Mouse (Mus musculus) adrenal gland, adult 2 months (tissue): ENCODE data around the gene Cfap299. TPM values are rescaled to one million over a fixed set of nuclear protein-coding genes. Genes with fewer than 3 reads are reported as not detected.
"Not testable (repeated sequence)": the region's sequence is repeated elsewhere in the genome, so short reads cannot be mapped to it uniquely, and the experiment has no call there.

Source experiments
- DNase-seq: peaks from one replicate; pipeline ENCODE4 v3.0.0; 2021
- polyA plus RNA-seq: library from polyadenylated mRNA; depleted of rRNA; stranded (reverse); fragments of >200 nt; gene quantifications from 2 replicates; pipeline ENCODE4 v1.2.3, GENCODE M21; 2012
- total RNA-seq, 2 experiments: library from RNA; stranded (reverse); gene quantifications; 2 replicates each; pipeline ENCODE4 v1.2.3; 2021

Cfap299 gene
- total and polyA plus RNA-seq, 3 experiments: not detected

GRCm38 (mm10) chr5:98523783-98524182 lies 194.7 kb downstream of the Cfap299 start:
- DNase-seq: no peak

DNA sequence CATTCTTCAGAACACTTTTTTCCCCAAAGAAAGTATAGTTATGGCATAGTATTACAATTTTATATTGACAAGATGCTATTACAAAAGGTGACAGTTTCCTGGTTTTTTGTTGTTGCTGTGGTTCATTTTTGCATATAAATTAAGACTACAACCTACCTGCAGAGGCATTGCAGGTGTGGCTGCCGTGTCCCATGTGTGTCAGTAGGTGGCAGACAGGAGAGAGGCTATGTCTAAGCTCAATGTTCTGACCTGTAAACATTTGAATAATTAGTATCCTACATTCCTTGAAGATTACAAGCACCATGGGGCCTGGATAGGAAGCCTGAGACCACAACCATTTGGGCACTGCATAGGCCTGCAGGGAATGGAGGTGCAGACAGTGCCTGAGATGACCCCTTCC lies 212.2 kb downstream of the Cfap299 start:
- DNase-seq: no peak

DNA sequence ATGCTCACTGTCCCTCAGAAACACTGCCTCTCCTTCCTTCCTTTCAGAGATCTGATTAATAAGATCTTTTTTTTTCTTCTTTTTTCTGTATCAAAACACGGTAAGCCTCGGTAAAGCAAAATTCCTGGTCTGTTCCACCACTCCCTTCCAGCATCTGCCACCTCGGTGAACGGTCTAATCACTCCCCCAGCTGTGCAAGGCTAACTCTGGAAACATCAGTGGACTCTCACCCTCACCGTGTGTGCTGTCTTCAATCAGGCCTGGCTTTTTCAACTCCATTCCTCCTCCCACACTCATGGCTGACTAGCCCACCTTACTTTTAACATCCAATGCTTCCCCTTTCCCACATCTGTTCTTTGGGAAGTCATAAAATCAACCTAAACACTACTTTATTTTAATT lies 221.2 kb downstream of the Cfap299 start:
- no peak for DNase-seq

GRCm38 (mm10) chr5:98550873-98551272 lies 221.8 kb downstream of the Cfap299 start:
- DNase-seq: no peak

GRCm38 (mm10) chr5:98552395-98552794 lies 223.3 kb downstream of the Cfap299 start, which contains the start of gene Gm11111:
TSS of gene Gm11111 (plus strand) at chr5:98552695.
- DNase-seq: no peak

DNA sequence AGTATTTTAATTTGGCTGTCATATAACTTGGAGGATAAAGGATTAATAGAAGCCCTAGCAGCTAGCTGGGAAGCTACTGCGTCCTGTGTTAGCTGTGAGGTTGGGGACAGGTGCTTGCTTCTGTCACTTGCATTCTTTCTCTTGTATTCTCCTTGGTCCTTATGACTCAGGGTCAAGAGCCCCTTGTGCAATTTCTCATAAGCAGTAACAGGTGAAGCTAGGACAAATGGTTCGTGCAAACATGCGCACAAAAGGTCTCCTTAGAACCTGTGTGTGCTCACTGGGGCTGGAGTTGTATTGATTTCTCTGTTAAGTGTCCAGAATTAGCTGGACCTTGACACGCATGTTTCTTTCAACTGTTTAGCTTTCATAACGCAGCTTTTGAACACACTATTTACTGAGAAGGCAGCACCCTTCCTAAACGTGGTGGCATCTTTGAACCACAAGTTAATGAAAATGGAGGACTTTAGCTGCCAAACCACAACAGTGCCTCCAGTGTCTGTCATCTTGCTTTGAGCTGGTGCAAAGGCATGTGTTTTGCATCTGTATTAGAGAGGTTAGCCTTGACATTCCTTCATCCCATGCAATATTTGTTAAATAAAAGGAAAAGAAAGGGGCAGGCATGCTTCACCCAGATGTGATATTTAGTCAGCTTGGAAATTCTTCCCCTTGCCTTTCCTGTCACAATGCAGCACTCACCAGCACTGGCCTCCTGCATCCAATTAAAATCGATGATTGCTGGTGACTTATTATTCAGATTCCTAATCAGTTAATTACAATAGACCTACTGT lies 223.9 kb downstream of the Cfap299 start:
- DNase-seq: no peak

DNA sequence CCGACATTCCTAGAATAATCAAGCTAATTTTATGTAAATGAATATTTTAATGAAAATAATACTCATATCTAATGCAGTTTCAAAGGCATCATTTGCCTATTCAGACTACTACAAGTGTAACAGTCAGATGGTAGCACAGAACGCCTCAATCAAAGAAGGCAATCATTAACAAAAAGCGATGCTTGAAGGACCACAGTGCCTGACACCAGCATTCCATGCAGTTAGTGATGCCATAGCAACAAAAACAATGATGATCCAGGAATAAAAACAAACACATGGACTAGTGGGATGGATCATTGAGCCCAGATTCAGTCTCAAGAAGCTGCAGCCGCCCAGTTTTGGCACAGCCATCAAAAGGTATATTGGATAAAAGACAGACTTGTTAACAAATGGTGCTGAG lies 232.2 kb downstream of the Cfap299 start:
- no peak for DNase-seq

- no peak for DNase-seq
These were observed 233.7 kb downstream of the Cfap299 start for GRCm38 (mm10) chr5:98562806-98563205.

GRCm38 (mm10) chr5:98563801-98564200 lies 234.7 kb downstream of the Cfap299 start:
- no peak for DNase-seq

DNA sequence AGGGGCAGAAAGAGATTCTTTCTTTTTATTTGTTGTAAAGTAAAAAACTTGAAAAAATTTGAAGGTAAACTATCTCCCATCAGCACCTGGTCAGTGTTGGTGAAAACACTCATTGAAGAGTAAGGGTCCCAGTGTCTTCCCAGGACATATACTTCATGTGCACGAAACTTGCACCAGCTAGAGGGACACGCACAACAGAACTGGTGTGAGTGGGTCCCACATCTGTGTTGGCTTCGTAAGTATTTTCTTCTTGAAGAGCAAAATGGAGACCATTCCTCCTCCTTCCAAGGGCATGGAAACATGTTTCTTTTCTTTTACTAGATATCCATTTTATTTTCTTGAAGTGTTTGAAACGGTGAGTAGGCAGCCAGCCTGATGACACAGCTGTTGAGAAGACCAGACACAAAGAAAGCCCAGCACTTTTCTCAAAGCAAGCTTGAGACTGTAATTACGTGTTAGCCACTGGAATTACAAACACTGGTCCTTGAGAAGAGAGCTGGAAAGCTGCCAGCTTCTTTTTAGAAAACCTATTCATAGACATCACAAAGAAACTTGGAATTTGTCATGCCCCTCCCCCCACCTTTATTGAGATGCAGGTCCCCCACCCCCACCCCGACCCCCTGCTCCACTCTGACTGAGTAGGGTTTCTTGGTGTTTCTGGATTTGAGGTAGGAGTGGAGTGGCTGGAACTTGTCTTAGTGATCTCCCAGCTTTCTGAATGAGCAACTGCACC lies 237.5 kb downstream of the Cfap299 start:
- DNase-seq: no peak

GRCm38 (mm10) chr5:98568481-98568880 lies 239.4 kb downstream of the Cfap299 start:
- no peak for DNase-seq

DNA sequence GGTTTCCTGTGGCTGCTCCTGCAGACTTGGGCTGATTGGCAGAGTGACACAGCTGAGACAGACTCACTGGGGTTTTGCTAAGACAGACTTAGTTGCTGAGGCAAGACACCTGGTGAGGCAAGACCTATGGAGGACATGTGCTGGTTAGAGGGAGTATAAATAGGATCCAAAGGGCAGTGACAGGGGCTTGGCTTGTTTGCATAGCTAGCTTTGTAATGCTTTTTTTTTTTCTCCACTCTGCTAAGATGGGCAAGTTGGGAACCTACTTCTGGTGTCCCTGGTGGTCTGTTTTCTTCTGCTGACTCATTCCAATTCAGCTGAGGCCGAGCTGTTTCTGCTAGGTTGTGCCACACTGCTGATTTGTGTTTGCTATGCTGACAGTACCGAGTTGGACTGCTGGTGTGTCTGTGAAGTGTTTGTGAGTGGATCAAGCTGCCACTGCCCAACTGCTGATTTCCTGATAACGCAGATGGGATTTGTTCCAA lies 240.0 kb downstream of the Cfap299 start:
- no peak for DNase-seq

DNA sequence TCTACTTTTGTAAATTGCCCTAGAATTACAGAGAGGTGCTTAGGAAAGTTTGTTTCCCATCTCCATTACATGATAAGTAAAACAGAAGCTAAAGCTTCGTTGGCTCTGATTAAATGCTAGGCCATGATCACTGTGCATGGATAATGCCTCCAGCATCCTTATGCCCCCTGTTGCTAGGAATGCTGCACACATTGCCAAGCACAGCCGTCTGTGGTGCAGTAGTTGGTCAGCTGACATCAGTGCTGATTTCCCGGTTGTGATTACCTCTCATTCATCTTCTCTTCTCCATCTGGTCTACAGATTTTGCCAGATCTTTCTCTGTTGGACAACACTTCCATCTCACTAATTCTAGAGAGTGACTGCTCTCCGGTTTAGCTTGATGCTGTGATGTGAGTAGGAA lies 243.3 kb downstream of the Cfap299 start:
- no peak for DNase-seq

DNA sequence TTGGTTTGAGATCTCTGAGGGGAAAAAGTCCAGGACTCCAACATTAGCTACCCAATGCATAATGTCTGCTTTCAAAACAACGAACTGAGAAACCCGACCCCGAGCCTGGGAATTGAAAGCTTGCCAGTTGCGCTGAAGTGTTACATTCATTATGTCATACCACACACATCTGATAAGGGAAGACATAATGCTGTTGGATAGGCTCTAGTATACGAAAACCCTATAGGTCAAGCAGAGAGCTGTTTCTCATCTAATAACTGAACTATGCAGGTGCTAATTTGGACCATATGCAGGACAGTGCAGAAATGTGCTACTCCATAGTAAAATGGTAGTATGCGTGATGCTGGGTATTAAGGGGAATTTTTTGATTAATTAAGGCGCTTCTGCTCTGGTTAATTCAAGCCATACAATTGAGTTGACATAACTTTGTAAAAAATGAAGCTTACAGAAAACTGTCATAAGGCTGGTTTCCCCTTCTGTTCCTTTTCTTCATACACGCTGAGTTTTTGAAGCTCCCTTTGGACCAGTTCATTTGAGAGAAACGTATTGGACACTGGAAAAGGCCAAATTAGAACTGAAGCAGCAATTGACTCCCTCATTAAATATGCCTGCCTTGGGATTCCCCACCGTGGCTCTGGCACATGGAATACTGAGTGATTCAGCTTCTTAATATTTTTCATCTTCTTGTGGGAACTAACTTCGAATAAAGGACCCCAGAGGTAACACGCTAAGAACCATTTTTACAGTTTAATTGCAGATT lies 245.8 kb downstream of the Cfap299 start:
- no peak for DNase-seq

DNA sequence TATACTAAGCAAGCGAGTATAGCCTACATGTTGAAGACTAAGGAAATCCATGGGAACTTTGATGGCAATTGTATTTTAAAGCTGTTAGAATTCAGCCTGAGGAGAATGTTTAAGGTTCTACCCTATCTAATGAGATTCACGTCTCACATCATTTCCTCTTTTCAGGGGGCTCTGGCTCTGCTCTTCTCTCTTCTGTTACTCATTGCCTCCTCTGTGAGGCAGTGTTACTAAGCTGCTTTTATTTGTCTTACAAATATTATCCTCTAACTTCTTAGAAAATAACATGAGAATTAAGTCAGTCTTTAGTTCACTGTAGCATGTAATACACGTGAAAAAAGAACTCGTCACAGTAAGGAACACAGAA lies 246.3 kb downstream of the Cfap299 start:
- no peak for DNase-seq

- DNase-seq: not testable (repeated sequence)
These were observed 247.4 kb downstream of the Cfap299 start for GRCm38 (mm10) chr5:98576538-98576937.

DNA sequence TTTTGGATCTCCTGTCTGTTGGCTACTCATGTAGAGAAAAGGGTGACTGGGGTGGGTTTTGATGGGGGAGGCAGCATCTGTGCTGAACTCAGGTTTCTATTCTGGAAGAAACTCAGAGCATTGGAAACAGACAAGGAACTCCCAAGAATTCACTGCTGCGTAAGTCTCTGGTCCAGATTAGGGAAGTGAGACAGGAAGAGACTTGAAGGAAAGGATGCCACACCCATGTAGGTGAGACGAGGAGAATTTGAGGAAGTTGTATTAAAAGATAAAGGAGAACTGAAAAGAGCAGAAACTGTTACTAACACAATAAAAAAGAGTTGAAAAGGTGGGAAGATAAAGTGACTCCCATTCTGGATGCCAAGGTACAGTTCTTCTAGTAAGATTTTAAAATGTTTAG lies 249.3 kb downstream of the Cfap299 start:
- DNase-seq: no peak

GRCm38 (mm10) chr5:98580811-98581210 lies 251.7 kb downstream of the Cfap299 start:
- no peak for DNase-seq

- DNase-seq: no peak
These were observed 252.9 kb downstream of the Cfap299 start for GRCm38 (mm10) chr5:98582051-98582450.

GRCm38 (mm10) chr5:98585915-98586314 lies 256.8 kb downstream of the Cfap299 start:
- no peak for DNase-seq

GRCm38 (mm10) chr5:98613511-98613910 lies 284.4 kb downstream of the Cfap299 start:
- DNase-seq: no peak

- DNase-seq: no peak
These were observed 287.8 kb downstream of the Cfap299 start for GRCm38 (mm10) chr5:98616902-98617301.

GRCm38 (mm10) chr5:98617416-98617815 lies 288.3 kb downstream of the Cfap299 start:
- DNase-seq: no peak
